17 mouse cellular contexts compared by ENCODE assay signal in genomic region chr4:24620005-24620404, GRCm38 (mm10).
DNase-seq lines count a peak whose midpoint lies in the region; ATAC-seq and TF ChIP-seq lines count a peak whose summit lies in the region.
"Had no signal": no experiment of that assay in that cellular context is flagged by ENCODE, and none has a peak within 500 bp of the region (broad histone marks: within the 10 kb centered on the region; RNA-seq: fewer than 3 reads in every experiment).

No protein-coding gene starts in this region.

- TF ChIP-seq CTCF in hindbrain, postnatal 0 days (IDR thresholded peaks at IDR 0.05; ENCODE audit: low read depth), result no peak

- no peak overlapping the region for H3K4me2 ChIP-seq in hindbrain, postnatal 0 days (ENCODE audit: low read depth, low read length)
- H3K4me2 ChIP-seq in hindbrain, embryonic 14.5 days (replicated peaks), result no peak overlapping the region
- H3K4me2 ChIP-seq in lung, embryonic 16.5 days (ENCODE audit: low read depth, low read length), result no peak overlapping the region
- H3K4me2 ChIP-seq in embryonic facial prominence, embryonic 13.5 days, result no peak overlapping the region
- H3K4me2 ChIP-seq: forebrain, embryonic 15.5 days had no signal

- H3K4me3 ChIP-seq in hindbrain, postnatal 0 days (ENCODE audit: low read length), result no peak overlapping the region
- H3K4me3 ChIP-seq in hindbrain, embryonic 14.5 days (replicated peaks; ENCODE audit: low read length), result no peak overlapping the region
- no peak overlapping the region for H3K4me3 ChIP-seq in lung, embryonic 16.5 days (ENCODE audit: low read length)
- H3K4me3 ChIP-seq in embryonic facial prominence, embryonic 13.5 days, result no peak overlapping the region
- H3K4me3 ChIP-seq: forebrain, embryonic 15.5 days; heart, embryonic 10.5 days; midbrain, embryonic 10.5 days had no signal

- ATAC-seq in hindbrain, postnatal 0 days, result no peak
- ATAC-seq in hindbrain, embryonic 14.5 days (ENCODE audit: low FRiP score), result no peak
- ATAC-seq in lung, embryonic 16.5 days (ENCODE audit: low read depth), result peak; percentile 78
- no peak for ATAC-seq in embryonic facial prominence, embryonic 13.5 days (ENCODE audit: insufficient number of reproducible peaks, insufficient read depth, low FRiP score, low TSS enrichment, low read depth)
- ATAC-seq: forebrain, embryonic 15.5 days; Patski had no signal

- 72% methylated on average over 6 of the region's 6 CpGs for WGBS in hindbrain, postnatal 0 days
- WGBS in hindbrain, embryonic 14.5 days, result 85% methylated on average over 6 of the region's 6 CpGs
- 20% methylated on average over 6 of the region's 6 CpGs for WGBS in lung, embryonic 16.5 days
- WGBS in embryonic facial prominence, embryonic 13.5 days, result 61% methylated on average over 6 of the region's 6 CpGs

- no peaks in the 10 kb centered on the region for H3K27me3 ChIP-seq in hindbrain, postnatal 0 days (ENCODE audit: insufficient read depth, low read length)
- H3K27me3 ChIP-seq in hindbrain, embryonic 14.5 days (ENCODE audit: control insufficient read depth, insufficient read depth, low read length), result no peaks in the 10 kb centered on the region
- no peaks in the 10 kb centered on the region for H3K27me3 ChIP-seq in lung, embryonic 16.5 days (ENCODE audit: control insufficient read depth, insufficient read depth, low read depth, low read length)
- H3K27me3 ChIP-seq in embryonic facial prominence, embryonic 13.5 days, result no peaks in the 10 kb centered on the region
- H3K27me3 ChIP-seq: forebrain, embryonic 15.5 days; Patski had no signal

- H3K27ac ChIP-seq in hindbrain, postnatal 0 days, result no peak overlapping the region
- no peak overlapping the region for H3K27ac ChIP-seq in hindbrain, embryonic 14.5 days
- peak overlapping the region; percentile 74 for H3K27ac ChIP-seq in lung, embryonic 16.5 days (ENCODE audit: low read length)
- H3K27ac ChIP-seq in embryonic facial prominence, embryonic 13.5 days, result peak overlapping the region; percentile 48; the same call in 1 of the 2 replicates
- H3K27ac ChIP-seq: forebrain, embryonic 15.5 days; heart, embryonic 10.5 days; liver, embryonic 14.5 days; midbrain, embryonic 10.5 days had no signal

- H3K9me3 ChIP-seq in hindbrain, postnatal 0 days (ENCODE audit: low read length), result no peaks in the 10 kb centered on the region
- H3K9me3 ChIP-seq in hindbrain, embryonic 14.5 days (ENCODE audit: control insufficient read depth, low read length), result no peaks in the 10 kb centered on the region
- no peaks in the 10 kb centered on the region for H3K9me3 ChIP-seq in lung, embryonic 16.5 days (ENCODE audit: control insufficient read depth, low read length)
- no peaks in the 10 kb centered on the region for H3K9me3 ChIP-seq in embryonic facial prominence, embryonic 13.5 days
- H3K9me3 ChIP-seq: forebrain, embryonic 15.5 days; heart, embryonic 10.5 days; midbrain, embryonic 10.5 days had no signal

- H3K9ac ChIP-seq in hindbrain, postnatal 0 days (replicated peaks; ENCODE audit: low read length), result no peak overlapping the region
- no peak overlapping the region for H3K9ac ChIP-seq in hindbrain, embryonic 14.5 days
- H3K9ac ChIP-seq in lung, embryonic 16.5 days (ENCODE audit: low read length), result no peak overlapping the region
- H3K9ac ChIP-seq in embryonic facial prominence, embryonic 13.5 days, result no peak overlapping the region
- H3K9ac ChIP-seq: forebrain, embryonic 15.5 days; liver, embryonic 14.5 days had no signal

- no peaks in the 10 kb centered on the region for H3K4me1 ChIP-seq in hindbrain, postnatal 0 days (ENCODE audit: insufficient read depth, low read length)
- no peaks in the 10 kb centered on the region for H3K4me1 ChIP-seq in hindbrain, embryonic 14.5 days (replicated peaks; ENCODE audit: control insufficient read depth, insufficient read depth, low read length)
- peaks cover 7% of the 10 kb centered on the region; the same call in 1 of the 2 replicates for H3K4me1 ChIP-seq in lung, embryonic 16.5 days (replicated peaks; ENCODE audit: control insufficient read depth, insufficient read depth, low read length)
- no peaks in the 10 kb centered on the region for H3K4me1 ChIP-seq in embryonic facial prominence, embryonic 13.5 days
- H3K4me1 ChIP-seq: heart, embryonic 10.5 days; midbrain, embryonic 10.5 days had no signal

- peak; percentile 9 for DNase-seq in hindbrain, postnatal 0 days (ENCODE audit: low spot score)
- DNase-seq in hindbrain, embryonic 14.5 days (ENCODE audit: low spot score), result no peak
- DNase-seq in lung, postnatal 4 days, result no peak
- DNase-seq in mesoderm, embryonic 11.5 days (ENCODE audit: low read depth, low spot score), result peak; percentile 13
- DNase-seq in layer of hippocampus, adult 18-20 months (ENCODE audit: low spot score in 2 of 2), result no peak
- no peak for DNase-seq in frontal cortex, postnatal 36 days (ENCODE audit: low spot score in 2 of 2)
- DNase-seq: B cell, adult 2 months; gastrocnemius, postnatal 14 days; heart, postnatal 14 days; thymus, adult 2 months had no signal

- H3K36me3 ChIP-seq in hindbrain, postnatal 0 days (ENCODE audit: insufficient read depth, low read length), result no peaks in the 10 kb centered on the region
- no peaks in the 10 kb centered on the region for H3K36me3 ChIP-seq in hindbrain, embryonic 14.5 days (replicated peaks; ENCODE audit: control insufficient read depth, insufficient read depth)
- H3K36me3 ChIP-seq in lung, embryonic 16.5 days (ENCODE audit: control insufficient read depth, insufficient read depth, low read length), result no peaks in the 10 kb centered on the region
- no peaks in the 10 kb centered on the region for H3K36me3 ChIP-seq in embryonic facial prominence, embryonic 13.5 days
- H3K36me3 ChIP-seq: forebrain, embryonic 15.5 days; heart, embryonic 10.5 days; midbrain, embryonic 10.5 days had no signal

Comparison
In these comparisons a context has a peak if more than half of its experiments do, and no peak if none do; other contexts are left out.
1. DNase-seq: peak in hindbrain, postnatal 0 days (single experiment) and mesoderm, embryonic 11.5 days (single experiment); none in hindbrain, embryonic 14.5 days (single experiment), lung, postnatal 4 days (0 of 2), layer of hippocampus, adult 18-20 months (0 of 2) and frontal cortex, postnatal 36 days (0 of 2).
2. H3K27ac ChIP-seq: peak in lung, embryonic 16.5 days (single experiment) and embryonic facial prominence, embryonic 13.5 days (single experiment); none in hindbrain, postnatal 0 days (single experiment) and hindbrain, embryonic 14.5 days (single experiment).